21 mouse cellular contexts compared by ENCODE assay signal in genomic region chr16:92076797-92077196, GRCm38 (mm10). TPM values are rescaled to one million over a fixed set of nuclear protein-coding genes. Genes with fewer than 3 reads are reported as not detected.
DNase-seq lines count a peak whose midpoint lies in the region; ATAC-seq lines count a peak whose summit lies in the region.
"Had no signal": no experiment of that assay in that cellular context is flagged by ENCODE, and none has a peak within 500 bp of the region (broad histone marks: within the 10 kb centered on the region; RNA-seq: fewer than 3 reads in every experiment).

No protein-coding gene starts in this region.

- peaks cover 30% of the 10 kb centered on the region for H3K36me3 ChIP-seq in kidney, embryonic 14.5 days (ENCODE audit: control insufficient read depth, insufficient read depth, low read length)
- H3K36me3 ChIP-seq in liver, embryonic 16.5 days (ENCODE audit: control insufficient read depth, insufficient read depth) = no peaks in the 10 kb centered on the region; the same call in 1 of the 2 replicates
- peaks cover 13% of the 10 kb centered on the region for H3K36me3 ChIP-seq in liver, embryonic 11.5 days (ENCODE audit: control insufficient read depth, insufficient read depth, low read length)

- no peak overlapping the region for H3K9ac ChIP-seq in kidney, embryonic 14.5 days (ENCODE audit: low read depth, low read length)
- no peak overlapping the region for H3K9ac ChIP-seq in liver, embryonic 16.5 days (ENCODE audit: low read depth, low read length)
- no peak overlapping the region for H3K9ac ChIP-seq in liver, embryonic 11.5 days (ENCODE audit: low read depth, low read length)
- H3K9ac ChIP-seq: embryonic facial prominence, embryonic 13.5 days; embryonic facial prominence, embryonic 15.5 days; forebrain, embryonic 12.5 days had no signal

- no peak overlapping the region for H3K4me3 ChIP-seq in kidney, embryonic 14.5 days (ENCODE audit: low read length)
- no peak overlapping the region for H3K4me3 ChIP-seq in liver, embryonic 16.5 days (ENCODE audit: low read depth, low read length)
- H3K4me3 ChIP-seq in liver, embryonic 11.5 days (ENCODE audit: low read depth, low read length) = no peak overlapping the region
- H3K4me3 ChIP-seq: embryonic facial prominence, embryonic 13.5 days; embryonic facial prominence, embryonic 15.5 days; erythroblast, embryonic 14.5 days; forebrain, embryonic 10.5 days; forebrain, embryonic 12.5 days had no signal

- DNase-seq in kidney, adult 9 months = peak; percentile 52
- no peak for DNase-seq in liver, embryonic 11.5 days (ENCODE audit: low spot score)
- DNase-seq: adrenal gland, adult 2 months; adrenal gland, postnatal 10 days; adrenal gland, postnatal 25 days; cerebellum, adult 11 months; cerebellum, adult 18-20 months; cerebellum, adult 8-10 months; cerebellum, adult 9-11 months; cerebellum, postnatal 14 days; cerebellum, postnatal 36 days; embryo, embryonic 11 days had no signal

- H3K27ac ChIP-seq in kidney, embryonic 14.5 days (ENCODE audit: low read depth, low read length) = no peak overlapping the region
- no peak overlapping the region for H3K27ac ChIP-seq in liver, embryonic 16.5 days (ENCODE audit: low read length)
- no peak overlapping the region for H3K27ac ChIP-seq in liver, embryonic 11.5 days (ENCODE audit: low read depth, low read length)
- H3K27ac ChIP-seq: embryonic facial prominence, embryonic 13.5 days; embryonic facial prominence, embryonic 15.5 days; forebrain, embryonic 10.5 days; forebrain, embryonic 12.5 days had no signal

- no peaks in the 10 kb centered on the region for H3K27me3 ChIP-seq in kidney, embryonic 14.5 days (ENCODE audit: control insufficient read depth, insufficient read depth, low read length)
- H3K27me3 ChIP-seq in liver, embryonic 16.5 days (ENCODE audit: control insufficient read depth, insufficient read depth, low read depth, low read length) = no peaks in the 10 kb centered on the region
- no peaks in the 10 kb centered on the region for H3K27me3 ChIP-seq in liver, embryonic 11.5 days (replicated peaks; ENCODE audit: control insufficient read depth, insufficient read depth, low read length)
- H3K27me3 ChIP-seq: embryonic facial prominence, embryonic 13.5 days; embryonic facial prominence, embryonic 15.5 days; forebrain, embryonic 12.5 days had no signal

- no peaks in the 10 kb centered on the region for H3K9me3 ChIP-seq in kidney, embryonic 14.5 days (ENCODE audit: control insufficient read depth, low read length)
- H3K9me3 ChIP-seq in liver, embryonic 16.5 days (replicated peaks; ENCODE audit: control insufficient read depth, low read length) = no peaks in the 10 kb centered on the region
- no peaks in the 10 kb centered on the region for H3K9me3 ChIP-seq in liver, embryonic 11.5 days (ENCODE audit: control insufficient read depth, low read length)
- H3K9me3 ChIP-seq: embryonic facial prominence, embryonic 13.5 days; embryonic facial prominence, embryonic 15.5 days; forebrain, embryonic 10.5 days; forebrain, embryonic 12.5 days had no signal

- no peak for ATAC-seq in kidney, embryonic 14.5 days (ENCODE audit: low FRiP score, low TSS enrichment)
- peak; percentile 35; the same call in 1 of the 2 replicates for ATAC-seq in liver, embryonic 16.5 days (ENCODE audit: low read depth)
- no peak for ATAC-seq in liver, embryonic 11.5 days (replicated peaks; ENCODE audit: low FRiP score)
- ATAC-seq: forebrain, embryonic 14.5 days; forebrain, embryonic 16.5 days had no signal

- WGBS in kidney, embryonic 14.5 days = 97% methylated on average over 8 of the region's 8 CpGs
- 73% methylated on average over 8 of the region's 8 CpGs for WGBS in liver, embryonic 16.5 days (ENCODE audit: insufficient replicate concordance)
- WGBS in liver, embryonic 11.5 days = 94% methylated on average over 8 of the region's 8 CpGs

- no peaks in the 10 kb centered on the region for H3K4me1 ChIP-seq in kidney, embryonic 14.5 days (ENCODE audit: control insufficient read depth, insufficient read depth, low read length)
- no peaks in the 10 kb centered on the region for H3K4me1 ChIP-seq in liver, embryonic 16.5 days (ENCODE audit: control insufficient read depth, low read depth, low read length)
- H3K4me1 ChIP-seq in liver, embryonic 11.5 days (replicated peaks; ENCODE audit: control insufficient read depth, insufficient read depth, low read length) = no peaks in the 10 kb centered on the region
- H3K4me1 ChIP-seq: embryonic facial prominence, embryonic 15.5 days; forebrain, embryonic 10.5 days; forebrain, embryonic 12.5 days had no signal

- H3K4me2 ChIP-seq in kidney, embryonic 14.5 days (replicated peaks; ENCODE audit: low read depth, low read length) = no peak overlapping the region
- no peak overlapping the region for H3K4me2 ChIP-seq in liver, embryonic 16.5 days (ENCODE audit: low read depth, low read length)
- H3K4me2 ChIP-seq in liver, embryonic 11.5 days = no peak overlapping the region
- H3K4me2 ChIP-seq: embryonic facial prominence, embryonic 13.5 days; embryonic facial prominence, embryonic 15.5 days; forebrain, embryonic 12.5 days had no signal

RNA-seq across cellular contexts. Expression of gene Slc5a3, which starts 18.7 kb away (rescaled TPM):
- polyA plus RNA-seq in kidney, embryonic 14.5 days (2014; fragmentation: Nextera tagmentation; extraction: Ambion mirVana) = 5.0 and 13.6 TPM in 2 replicates
- 1.0 and 1.1 TPM in 2 replicates for polyA plus RNA-seq in liver, embryonic 16.5 days (2015; fragmentation: Nextera tagmentation; extraction: Ambion mirVana)
- polyA plus RNA-seq in liver, embryonic 11.5 days (2014; fragmentation: Nextera tagmentation; extraction: Ambion mirVana) = 5.6 and 5.9 TPM in 2 replicates
- polyA plus RNA-seq: erythroblast, embryonic 14.5 days had no signal

RNA-seq across cellular contexts. Expression of gene Gm49711, which starts 18.7 kb away (rescaled TPM):
- polyA plus RNA-seq in kidney, embryonic 14.5 days (2014; fragmentation: Nextera tagmentation; extraction: Ambion mirVana) = 0.30 and 0.32 TPM in 2 replicates
- polyA plus RNA-seq in liver, embryonic 16.5 days (2015; fragmentation: Nextera tagmentation; extraction: Ambion mirVana) = not detected in 2 replicates
- 0.15 TPM in 1 of 2 replicates, not detected in the other for polyA plus RNA-seq in liver, embryonic 11.5 days (2014; fragmentation: Nextera tagmentation; extraction: Ambion mirVana)

RNA-seq across cellular contexts. Expression of gene Mrps6, which starts 18.7 kb away (rescaled TPM):
- polyA plus RNA-seq in kidney, embryonic 14.5 days (2014; fragmentation: Nextera tagmentation; extraction: Ambion mirVana) = 134 and 168 TPM in 2 replicates
- polyA plus RNA-seq in liver, embryonic 16.5 days (2015; fragmentation: Nextera tagmentation; extraction: Ambion mirVana) = 26.7 TPM in 2 replicates
- polyA plus RNA-seq in liver, embryonic 11.5 days (2014; fragmentation: Nextera tagmentation; extraction: Ambion mirVana) = 88.9 and 97.5 TPM in 2 replicates
- polyA plus RNA-seq: erythroblast, embryonic 14.5 days had no signal
